Mouse (Mus musculus) spleen, adult 2 months (tissue): ENCODE data around the gene Rassf4. TPM values are rescaled to one million over a fixed set of nuclear protein-coding genes. Genes with fewer than 3 reads are reported as not detected.
A peak's percentile ranks its signal among the peaks of the same experiment; 100 is the strongest.

ENCODE experiments used
- DNase-seq, 2 experiments: peaks; one replicate each; pipeline versions ENCODE4 v3.0.0 to v3.0.0-alpha.2; 2012 to 2021; ENCODE audit warnings: low spot score in 2 of 2, low read depth in 1 of 2
- H3K27ac ChIP-seq: fragments of 200-500 bp; 2 replicates; pipeline ENCODE4 v1.5.1; 2012; ENCODE audit warnings: low read length, inconsistent platforms; ENCODE audit not compliant: insufficient read depth
- H3K27me3 ChIP-seq: fragments of 200-500 bp; 2 replicates; pipeline ENCODE4 v1.6.1; 2012; ENCODE audit warnings: mild to moderate bottlenecking, moderate library complexity, low read length, inconsistent platforms; ENCODE audit not compliant: control insufficient read depth, insufficient read depth
- H3K36me3 ChIP-seq: fragments of 200-500 bp; 2 replicates; pipeline ENCODE4 v1.6.1; 2012; ENCODE audit warnings: mild to moderate bottlenecking, low read length, inconsistent platforms; ENCODE audit not compliant: control insufficient read depth, insufficient read depth
- H3K4me1 ChIP-seq: fragments of 200-500 bp; 2 replicates; pipeline ENCODE4 v1.6.1; 2011; ENCODE audit warnings: inconsistent platforms; ENCODE audit not compliant: control insufficient read depth, insufficient read depth, insufficient read length
- H3K4me3 ChIP-seq: fragments of 200-500 bp; 2 replicates; pipeline ENCODE4 v1.5.1; 2011; ENCODE audit warnings: mild to moderate bottlenecking, inconsistent platforms; ENCODE audit not compliant: insufficient read depth, insufficient read length; ENCODE audit errors: extremely low read depth
- CTCF ChIP-seq: fragments of 200-500 bp; IDR thresholded peaks from 2 replicates; pipeline ENCODE4 v1.5.1; 2011; ENCODE audit warnings: mild to moderate bottlenecking, inconsistent platforms; ENCODE audit not compliant: insufficient read depth, insufficient read length, insufficient replicate concordance; ENCODE audit errors: extremely low read depth
- POLR2A ChIP-seq: fragments of 200-500 bp; IDR thresholded peaks from 2 replicates; pipeline ENCODE4 v1.6.1; 2011; ENCODE audit warnings: low read depth, low read length, inconsistent platforms
- WGBS: fragments of 180-500 bp; shearing (Covaris S2); methylation state at CpG from one replicate; pipeline ENCODE4 v1.1.7; 2018; 5-methylcytosine and 5-hydroxymethylcytosine counted together
- polyA plus RNA-seq: library from polyadenylated mRNA; depleted of rRNA; stranded (reverse); fragments of >200 nt; gene quantifications from 2 replicates; pipeline ENCODE4 v1.2.3, GENCODE M21; 2012

The Rassf4 gene
- polyA plus RNA-seq, 1 experiment = 23.5 TPM

GRCm38 (mm10) chr6:116651437-116652118, 22.2 kb downstream of the Rassf4 start:
- TF ChIP-seq CTCF (no peak), POLR2A (no peak)
- Histone ChIP-seq H3K4me3 (0 out of 2 replicates have a peak overlapping the region, but pooled peaks have one; percentile 4), H3K36me3 (peaks cover 1% of the 10 kb centered on the region; the same call in 1 of the 2 replicates)

GRCm38 (mm10) chr6:116650406-116650805, 23.3 kb downstream of the Rassf4 start, which contains the start of gene Depp1:
Gene Depp1, plus strand, starts transcription at chr6:116650609.
- H3K36me3 ChIP-seq = peaks cover 5% of the 10 kb centered on the region; the same call in 1 of the 2 replicates
- H3K4me3 ChIP-seq = no peak within 1 kb of the TSS
- H3K4me1 ChIP-seq = no peaks in the 10 kb centered on the region; the same call in 1 of the 2 replicates
- H3K27me3 ChIP-seq = 0 out of 2 replicates have a peak, but pooled peaks cover 2% of the 10 kb centered on the region
- DNase-seq = no peak
- H3K27ac ChIP-seq = no peak within 1 kb of the TSS
- TF ChIP-seq CTCF (no peak), POLR2A (no peak)
- WGBS = 21% methylated on average over 6 of the region's 6 CpGs

More at GRCm38 (mm10) chr6:116651437-116652118, 22.2 kb downstream of the Rassf4 start:
- Histone ChIP-seq H3K4me1 (no peaks in the 10 kb centered on the region; the same call in 1 of the 2 replicates), H3K27me3 (0 out of 2 replicates have a peak, but pooled peaks cover 2% of the 10 kb centered on the region), H3K27ac (no peak overlapping the region)
- 20% methylated on average over 20 of the region's 20 CpGs for WGBS
- no peak for DNase-seq

- no peak overlapping the region for H3K27ac ChIP-seq
Observed at GRCm38 (mm10) chr6:116649811-116650210, 23.9 kb downstream of the Rassf4 start.

GRCm38 (mm10) chr6:116647763-116648162, 26.0 kb downstream of the Rassf4 start:
- DNase-seq = no peak
- Histone ChIP-seq H3K27me3 (0 out of 2 replicates have a peak, but pooled peaks cover 2% of the 10 kb centered on the region), H3K27ac (no peak overlapping the region), H3K4me1 (no peaks in the 10 kb centered on the region), H3K4me3 (no peak overlapping the region), H3K36me3 (peaks cover 14% of the 10 kb centered on the region)
- TF ChIP-seq CTCF (no peak), POLR2A (no peak)
- WGBS = 90% methylated on average over 12 of the region's 12 CpGs

More at GRCm38 (mm10) chr6:116649811-116650210, 23.9 kb downstream of the Rassf4 start:
- no peak for DNase-seq
- no peak for TF ChIP-seq CTCF
- Histone ChIP-seq H3K27me3 (0 out of 2 replicates have a peak, but pooled peaks cover 2% of the 10 kb centered on the region), H3K4me1 (no peaks in the 10 kb centered on the region; the same call in 1 of the 2 replicates), H3K36me3 (peaks cover 9% of the 10 kb centered on the region), H3K4me3 (no peak overlapping the region)
- 58% methylated on average over 7 of the region's 7 CpGs for WGBS

GRCm38 (mm10) chr6:116644335-116644734, 29.4 kb downstream of the Rassf4 start:
- Histone ChIP-seq H3K36me3 (peaks cover 23% of the 10 kb centered on the region), H3K4me3 (no peak overlapping the region), H3K4me1 (no peaks in the 10 kb centered on the region), H3K27me3 (no peaks in the 10 kb centered on the region), H3K27ac (no peak overlapping the region)
- TF ChIP-seq POLR2A (no peak), CTCF (no peak)
- 41% methylated on average over 3 of the region's 3 CpGs for WGBS
- DNase-seq = no peak

GRCm38 (mm10) chr6:116643881-116644280, 29.9 kb downstream of the Rassf4 start:
- Histone ChIP-seq H3K36me3 (peaks cover 23% of the 10 kb centered on the region), H3K4me1 (no peaks in the 10 kb centered on the region), H3K27me3 (no peaks in the 10 kb centered on the region), H3K4me3 (no peak overlapping the region), H3K27ac (no peak overlapping the region)
- 74% methylated on average over 4 of the region's 4 CpGs for WGBS
- TF ChIP-seq POLR2A = no peak
- no peak for TF ChIP-seq CTCF
- no peak for DNase-seq

- H3K4me1 ChIP-seq = no peaks in the 10 kb centered on the region
- DNase-seq = no peak
- peaks cover 23% of the 10 kb centered on the region for H3K36me3 ChIP-seq
- H3K27ac ChIP-seq = no peak overlapping the region
- H3K27me3 ChIP-seq = no peaks in the 10 kb centered on the region
- WGBS = 90% methylated on average over 11 of the region's 11 CpGs
- TF ChIP-seq CTCF (no peak), POLR2A (no peak)
- no peak overlapping the region for H3K4me3 ChIP-seq
Observed at GRCm38 (mm10) chr6:116642942-116643341, 30.8 kb downstream of the Rassf4 start.
